Mouse (Mus musculus) brain, embryonic 14.5 days (tissue): Measurements from ENCODE around the gene Rab40b.

ENCODE experiments used
- CTCF ChIP-seq: fragments of 200-500 bp; IDR thresholded peaks from 2 replicates; pipeline ENCODE4 v1.5.1; 2012; ENCODE audit warnings: inconsistent platforms, mild to moderate bottlenecking, moderate library complexity, borderline replicate concordance; ENCODE audit not compliant: insufficient read depth, insufficient read length; ENCODE audit errors: extremely low read depth
- POLR2A ChIP-seq: fragments of 200-500 bp; IDR thresholded peaks from 2 replicates; pipeline ENCODE4 v1.6.1; 2012; ENCODE audit warnings: mild to moderate bottlenecking, inconsistent platforms, borderline replicate concordance; ENCODE audit not compliant: poor library complexity, insufficient read depth, insufficient read length, severe bottlenecking; ENCODE audit errors: extremely low read depth

DNA sequence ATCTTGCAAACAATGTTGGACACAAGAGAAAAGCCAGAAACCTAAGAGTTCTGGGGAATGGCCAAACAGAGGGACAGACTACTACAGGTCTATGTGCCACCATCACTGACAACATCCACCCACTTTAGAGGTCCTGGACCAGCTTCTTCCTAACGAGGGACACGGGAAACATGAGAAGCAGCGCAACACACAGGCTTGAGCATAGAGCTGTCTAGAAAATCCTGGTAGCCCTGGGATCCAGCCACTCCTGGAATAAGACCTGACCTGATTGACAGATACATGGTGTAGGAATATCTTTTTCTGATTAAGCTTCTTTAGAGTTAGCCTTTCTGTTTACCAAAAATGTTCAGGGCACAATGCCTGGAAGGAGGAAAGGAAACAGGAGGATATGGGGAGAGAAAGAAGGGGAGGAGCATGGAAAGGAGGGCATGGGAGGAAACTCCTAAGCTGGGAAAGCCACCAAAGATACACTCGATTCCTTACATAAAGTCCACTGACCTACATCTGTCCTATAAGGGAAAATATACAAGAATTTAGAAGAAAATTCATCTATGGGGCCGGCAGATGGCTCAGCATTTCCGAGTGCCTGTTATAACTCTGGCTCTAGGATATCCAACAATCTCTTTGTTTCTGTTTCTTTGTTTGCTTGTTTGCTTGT, 17.6 kb downstream of the Rab40b start:
- no peak for TF ChIP-seq CTCF
- no peak for TF ChIP-seq POLR2A
